Mouse (Mus musculus): ENCODE data around the gene Olfr583.

Olfr583 gene

DNA sequence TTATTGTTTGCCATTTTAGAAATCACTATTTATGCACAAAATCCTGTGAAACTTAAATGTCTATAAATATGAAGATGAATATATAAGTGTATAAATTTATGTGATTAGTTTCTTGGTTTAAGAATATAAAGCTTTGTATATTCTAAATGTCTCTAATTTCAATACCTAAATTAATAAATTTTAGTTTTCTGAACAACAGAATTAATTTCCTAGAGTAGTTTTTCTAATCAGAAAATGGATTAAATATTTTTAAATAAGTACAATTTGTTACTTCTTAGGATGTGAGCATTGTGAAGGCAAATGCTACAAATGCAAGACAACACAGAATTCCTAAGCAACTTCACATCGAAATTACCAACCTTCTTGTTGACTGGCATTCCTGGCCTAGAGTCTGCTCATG is at the start of gene Olfr583:
Olfr583 (plus strand) TSS at position 301 of the 400 bp plus-strand sequence.
- DNase-seq, result no peak

DNA sequence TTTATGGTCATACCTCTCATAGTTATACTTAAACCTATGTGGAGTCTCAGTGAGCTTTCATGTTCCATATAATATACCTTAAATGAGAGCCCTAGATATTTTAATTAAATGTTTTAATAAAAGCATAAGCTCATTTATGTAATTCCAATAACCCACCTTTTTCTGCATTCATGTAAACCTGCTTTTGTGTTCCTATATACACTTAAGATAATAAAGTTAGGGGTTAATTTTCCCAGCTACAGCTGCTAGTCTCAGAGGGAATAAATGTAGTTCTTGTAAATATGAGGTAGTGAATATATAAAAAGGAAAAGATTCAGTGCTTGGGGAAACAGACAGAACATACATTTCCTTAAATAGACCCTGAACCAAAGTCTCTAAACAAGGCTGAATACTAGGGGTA is 13.4 kb upstream of the Olfr583 start, which contains the start of gene Olfr582:
Olfr582 (plus strand) TSS at position 301 of the 400 bp plus-strand sequence.
- no peak for DNase-seq

DNA sequence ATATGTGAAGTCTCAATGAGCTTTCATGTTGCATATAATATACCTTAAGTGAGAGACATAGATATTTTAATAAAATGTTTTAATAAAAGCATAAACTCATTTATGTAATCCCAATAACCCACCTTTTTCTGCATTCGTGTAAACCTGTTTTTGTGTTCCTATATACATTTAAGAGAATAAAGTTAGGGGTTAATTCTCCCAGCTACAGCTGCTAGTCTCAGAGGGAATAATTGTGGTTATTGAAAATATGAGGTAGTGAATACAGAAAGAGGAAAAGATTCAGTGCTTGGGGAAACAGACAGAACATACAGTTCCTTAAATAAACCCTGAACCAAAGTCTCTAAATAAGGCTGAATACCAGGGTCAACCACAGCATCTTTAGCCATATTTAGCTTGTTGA is 30.5 kb downstream of the Olfr583 start, which contains the start of gene Olfr584:
Olfr584 (plus strand) TSS at position 301 of the 400 bp plus-strand sequence.
- DNase-seq, result no peak

DNA sequence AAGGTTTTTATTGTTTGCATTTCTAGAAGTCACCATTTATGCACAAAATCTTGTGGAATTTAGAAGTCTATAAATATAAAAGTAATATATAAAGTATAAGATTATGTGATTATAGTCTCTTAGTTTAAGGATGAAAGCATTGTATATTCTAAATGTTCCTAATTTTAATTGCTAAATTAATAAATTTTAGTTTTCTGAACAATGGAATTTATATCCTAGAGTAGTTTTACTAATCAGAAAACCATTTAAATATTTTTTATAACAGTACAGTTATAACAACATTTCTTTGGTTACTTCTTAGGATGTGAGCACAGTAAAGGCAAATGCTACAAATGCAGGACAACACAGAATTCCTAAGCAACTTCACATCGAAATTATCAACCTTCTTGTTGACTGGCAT is 46.3 kb downstream of the Olfr583 start, which contains the start of gene Olfr585:
Olfr585 (plus strand) TSS at position 301 of the 400 bp plus-strand sequence.
- DNase-seq, result no peak

Measured in cerebellum, adult 11 months (tissue).